Mouse (Mus musculus) cerebellum, adult 2 months (tissue): ENCODE data around the gene Magi2.
A peak's percentile ranks its signal among the peaks of the same experiment; 100 is the strongest.

Experiments
- CTCF ChIP-seq: fragments of 200-500 bp; IDR thresholded peaks from 2 replicates; pipeline ENCODE4 v1.5.1; 2011; ENCODE audit warnings: low read depth, mild to moderate bottlenecking, control low read depth, low read length, moderate library complexity, borderline replicate concordance; ENCODE audit not compliant: insufficient read depth
- POLR2A ChIP-seq: fragments of 200-500 bp; IDR thresholded peaks from 2 replicates; pipeline ENCODE4 v1.6.1; 2011; ENCODE audit warnings: low read length, control low read depth, borderline replicate concordance; ENCODE audit not compliant: insufficient read depth

- TF ChIP-seq POLR2A (no peak), CTCF (peak; percentile 47; the same call in 1 of the 2 replicates)
Measured at GRCm38 (mm10) chr5:19522168-19522567, 295.3 kb downstream of the Magi2 start.
